Mouse (Mus musculus) activated CD4-positive, CD25-positive, alpha-beta regulatory T cell, adult 4 months (primary cell): ENCODE measurements around the gene Tgfa. TPM values are rescaled to one million over a fixed set of nuclear protein-coding genes. Genes with fewer than 3 reads are reported as not detected.

Source experiments
- ATAC-seq: one replicate; pipeline ENCODE4 v1.8.0; 2017
- polyA plus RNA-seq, 2 experiments: library from polyadenylated mRNA; unstranded; fragments of 100-300 nt; shearing (Covaris generic); gene quantifications; one replicate each; pipeline ENCODE4 v1.2.1; 2017

The Tgfa gene
- polyA plus RNA-seq, 2 experiments from 2014 or later: not detected

- no peak for ATAC-seq
Observed at GRCm38 (mm10) chr6:86188741-86189480, 6.1 kb upstream of the Tgfa start.

GRCm38 (mm10) chr6:86190622-86191021, 4.4 kb upstream of the Tgfa start:
- no peak for ATAC-seq

- no peak for ATAC-seq
Observed at GRCm38 (mm10) chr6:86192978-86193377, 2.0 kb upstream of the Tgfa start.

DNA sequence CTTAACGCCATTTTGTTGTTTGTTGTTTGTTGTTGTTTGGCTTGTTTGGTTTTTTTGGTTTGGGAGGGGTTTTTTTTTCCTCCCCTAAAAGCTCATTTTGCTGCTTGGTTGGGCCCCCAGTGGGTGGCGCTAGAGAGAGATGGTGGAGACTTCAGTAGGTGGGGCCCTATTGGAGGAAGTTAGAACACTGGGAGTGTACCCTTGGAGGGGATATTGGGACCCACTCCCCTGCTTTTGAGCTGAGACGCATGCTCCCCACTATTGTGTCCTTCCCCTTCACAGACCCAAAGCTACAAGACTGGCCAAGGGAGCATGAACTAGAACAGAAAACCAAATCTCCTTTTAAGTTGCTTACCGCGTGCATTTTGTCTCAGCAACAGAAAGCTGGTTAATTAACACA, 1.1 kb upstream of the Tgfa start:
- no peak for ATAC-seq

- ATAC-seq: no peak
Observed at GRCm38 (mm10) chr6:86196034-86196433, 1.0 kb downstream of the Tgfa start.

DNA sequence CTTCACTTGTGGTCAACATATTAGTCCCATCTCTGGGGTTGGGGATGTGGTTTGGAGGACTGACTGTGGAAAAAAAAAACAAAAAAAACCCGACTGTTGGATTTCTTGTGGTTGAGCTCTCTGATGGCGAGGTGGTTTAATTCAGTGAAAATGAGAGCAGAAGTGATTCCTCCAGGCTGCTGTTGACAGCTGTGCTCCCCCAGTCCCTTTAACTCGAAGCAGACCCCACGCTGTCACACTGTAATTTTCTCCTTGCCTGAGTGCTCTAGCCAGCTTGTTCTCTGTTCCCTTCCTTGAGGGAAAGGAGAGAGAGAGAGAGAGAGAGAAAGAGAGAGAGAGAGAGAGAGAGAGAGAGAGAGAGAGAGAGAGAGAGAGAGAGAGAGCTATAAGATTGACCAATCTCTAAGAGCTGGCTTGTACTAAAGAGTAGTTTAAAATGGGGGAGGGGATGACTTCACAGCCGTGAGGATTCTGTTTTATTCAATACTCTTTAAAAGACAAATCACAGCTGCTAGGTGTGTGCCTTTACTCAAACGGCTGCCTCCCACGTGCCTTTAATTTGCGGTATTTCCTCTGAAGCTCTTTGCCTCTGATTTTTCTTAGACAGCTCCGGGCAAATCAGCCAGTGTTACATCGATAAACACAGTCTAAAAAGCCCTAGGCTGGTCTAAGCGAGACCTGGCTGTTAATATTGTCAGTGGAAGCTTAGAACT, 2.3 kb downstream of the Tgfa start:
- ATAC-seq: no peak

DNA sequence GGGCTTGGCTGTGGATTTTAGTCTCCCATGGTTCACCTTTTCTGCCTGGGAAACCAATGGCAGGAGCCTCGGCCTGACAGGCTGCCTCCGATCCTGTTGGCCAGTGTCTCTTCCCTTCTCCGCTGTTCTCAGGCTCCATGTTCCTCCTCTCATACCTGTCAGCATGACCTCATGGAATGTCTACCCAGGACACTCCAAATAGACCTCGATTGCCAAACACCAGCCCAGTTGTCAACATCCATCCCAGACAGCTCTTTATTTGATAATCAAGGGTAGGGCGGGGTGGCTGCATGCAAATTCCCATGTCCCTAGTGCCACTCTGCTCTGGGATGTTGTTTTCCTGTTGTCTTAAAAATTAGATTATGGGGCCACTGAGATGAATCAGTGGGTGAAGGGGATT, 5.9 kb downstream of the Tgfa start:
- no peak for ATAC-seq

DNA sequence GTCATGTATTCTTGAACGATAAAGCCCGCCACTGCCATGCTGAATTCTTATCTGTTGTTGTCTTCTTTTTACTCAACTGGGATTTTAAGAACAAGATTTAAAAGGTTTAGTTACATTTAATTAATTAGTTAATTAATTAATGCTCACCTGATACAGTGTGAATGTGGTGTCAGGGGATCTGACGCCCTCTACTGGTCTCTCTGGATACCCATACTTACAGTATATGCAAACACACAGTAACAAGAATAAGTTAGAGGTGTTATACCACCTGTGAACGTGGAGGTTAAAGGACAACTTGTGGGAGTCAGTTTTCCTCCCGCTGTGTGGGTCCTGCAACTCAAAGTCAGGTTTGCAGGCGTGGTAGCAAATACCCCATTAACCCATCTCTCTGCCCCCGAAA, 8.1 kb downstream of the Tgfa start:
- ATAC-seq: no peak

- no peak for ATAC-seq
Observed at GRCm38 (mm10) chr6:86206014-86206413, 11.0 kb downstream of the Tgfa start.

- no peak for ATAC-seq
Observed at GRCm38 (mm10) chr6:86206985-86207384, 12.0 kb downstream of the Tgfa start.

GRCm38 (mm10) chr6:86209133-86210016, 14.4 kb downstream of the Tgfa start:
- no peak for ATAC-seq

DNA sequence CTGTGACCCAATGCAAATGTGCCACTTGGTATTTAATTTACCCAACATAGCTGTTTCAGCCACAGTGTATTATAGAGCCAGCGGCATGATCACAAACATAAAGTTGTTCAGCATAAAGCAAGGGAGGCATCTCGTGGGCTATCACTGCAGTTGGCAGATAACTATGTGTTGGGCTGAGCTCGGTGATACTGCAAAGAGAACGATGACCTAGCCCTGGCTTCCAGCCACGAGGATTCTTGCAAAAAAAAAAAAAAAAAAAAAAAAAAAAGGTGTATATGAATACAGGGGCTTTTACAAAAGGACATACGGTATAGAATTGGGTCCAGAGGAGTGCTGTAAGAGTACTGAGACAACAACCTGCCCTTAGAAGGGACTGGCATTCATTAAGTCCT, 15.0 kb downstream of the Tgfa start:
- ATAC-seq: no peak

DNA sequence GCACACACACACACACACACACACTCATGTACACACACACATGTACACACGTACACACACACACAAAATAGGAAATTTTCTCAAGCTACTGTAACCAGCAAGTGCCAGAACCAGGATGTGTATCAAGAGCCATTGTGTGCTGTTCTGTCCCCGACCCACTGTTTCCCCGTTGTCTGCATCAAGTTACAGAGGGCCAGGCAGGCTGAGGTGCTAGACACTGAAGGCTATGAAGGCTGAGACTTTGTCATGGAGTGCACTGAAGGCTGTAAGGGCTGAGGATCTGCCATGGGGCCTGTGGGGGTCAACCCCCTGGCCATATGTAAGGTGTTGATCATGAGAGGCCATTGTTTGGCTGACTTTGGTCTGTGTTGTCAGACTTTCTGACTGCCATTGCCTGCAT, 15.6 kb downstream of the Tgfa start:
- ATAC-seq: no peak

DNA sequence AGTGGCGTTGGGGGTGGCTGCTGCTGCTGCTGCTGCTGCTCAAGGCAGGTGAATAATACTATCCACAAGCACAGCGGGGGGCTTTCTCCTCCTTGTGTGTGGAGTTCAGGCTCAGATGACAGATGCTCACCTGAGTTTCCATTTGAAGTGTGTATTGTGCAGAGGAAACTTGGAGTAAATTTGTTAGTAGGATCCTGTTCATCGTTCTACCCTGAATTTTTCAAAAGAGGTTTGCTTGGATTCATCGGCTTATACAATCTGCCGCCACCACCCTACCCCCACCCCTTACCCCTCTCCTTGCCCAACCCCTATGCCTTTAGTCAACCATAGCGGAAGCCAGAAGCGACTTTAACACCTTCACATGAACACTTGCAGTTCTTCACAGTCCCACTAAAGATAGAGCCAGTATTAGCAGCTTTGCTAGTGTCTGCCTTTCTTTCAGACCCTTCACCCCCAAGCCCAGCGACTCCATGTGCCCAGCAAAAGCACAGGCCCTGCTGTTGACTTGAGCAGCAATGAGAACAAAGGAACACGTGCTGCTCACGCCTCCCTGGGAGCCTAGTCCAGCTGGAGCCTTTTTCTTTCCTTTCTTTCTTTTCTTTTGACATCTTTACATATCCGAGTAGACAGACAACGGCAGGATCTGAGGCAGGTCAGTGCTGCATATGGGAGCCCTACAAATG, 16.2 kb downstream of the Tgfa start:
- ATAC-seq: no peak

DNA sequence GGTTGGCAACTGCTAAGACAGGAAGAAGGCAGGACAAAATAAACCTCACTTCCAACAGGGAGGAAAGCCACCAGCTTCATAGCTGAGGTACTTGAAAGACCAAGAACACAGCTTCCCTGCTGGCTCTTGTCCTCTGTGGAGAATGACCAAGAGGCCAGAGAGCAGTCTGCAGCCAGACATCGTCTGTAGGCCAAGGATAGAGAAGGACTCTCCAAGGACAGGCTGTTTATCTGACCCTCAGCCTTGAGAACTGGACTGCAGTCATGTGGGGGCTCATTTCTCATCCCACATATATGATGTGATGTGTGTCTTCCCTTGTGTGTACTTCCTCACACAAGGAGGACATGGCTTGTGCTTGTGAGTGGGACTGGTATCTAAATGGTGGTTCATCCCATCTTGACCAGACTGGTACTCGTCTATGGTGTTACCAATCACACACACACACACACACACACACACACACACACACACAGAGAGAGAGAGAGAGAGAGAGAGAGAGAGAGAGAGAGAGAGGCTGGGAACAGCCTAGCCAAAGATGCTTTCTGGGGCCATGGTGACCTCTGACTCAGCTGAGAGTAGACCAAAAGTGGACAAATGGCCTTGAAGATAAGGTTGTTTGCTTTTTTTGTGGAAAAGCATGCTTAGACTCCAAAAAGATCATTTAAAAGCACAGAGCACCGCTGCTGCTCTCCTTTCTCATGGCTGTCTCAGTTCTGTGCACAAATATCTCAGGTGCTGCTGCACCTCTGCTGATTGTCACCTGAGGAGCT, 18.0 kb downstream of the Tgfa start:
- no peak for ATAC-seq

GRCm38 (mm10) chr6:86218066-86218465, 23.0 kb downstream of the Tgfa start:
- ATAC-seq: no peak

DNA sequence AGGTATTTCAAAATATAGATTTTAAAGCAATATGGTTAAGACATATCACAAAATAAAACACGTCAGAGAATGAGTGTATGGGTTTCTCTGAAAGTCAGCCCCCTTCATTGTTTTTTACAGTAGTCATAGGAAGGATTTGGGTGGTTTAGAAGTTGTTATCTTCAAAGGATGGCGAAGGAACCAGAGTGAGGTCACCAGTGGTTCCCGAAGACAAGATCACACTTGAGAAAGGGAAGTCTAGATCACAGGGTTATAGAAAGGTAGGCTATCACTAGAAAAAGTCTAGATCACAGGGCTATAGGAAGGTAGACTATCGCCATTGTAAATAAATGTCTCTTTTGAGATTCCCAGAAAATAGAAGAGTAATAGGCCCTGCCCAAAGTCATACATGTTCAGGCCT, 23.7 kb downstream of the Tgfa start:
- ATAC-seq: no peak

GRCm38 (mm10) chr6:86219494-86219893, 24.5 kb downstream of the Tgfa start:
- ATAC-seq: no peak

DNA sequence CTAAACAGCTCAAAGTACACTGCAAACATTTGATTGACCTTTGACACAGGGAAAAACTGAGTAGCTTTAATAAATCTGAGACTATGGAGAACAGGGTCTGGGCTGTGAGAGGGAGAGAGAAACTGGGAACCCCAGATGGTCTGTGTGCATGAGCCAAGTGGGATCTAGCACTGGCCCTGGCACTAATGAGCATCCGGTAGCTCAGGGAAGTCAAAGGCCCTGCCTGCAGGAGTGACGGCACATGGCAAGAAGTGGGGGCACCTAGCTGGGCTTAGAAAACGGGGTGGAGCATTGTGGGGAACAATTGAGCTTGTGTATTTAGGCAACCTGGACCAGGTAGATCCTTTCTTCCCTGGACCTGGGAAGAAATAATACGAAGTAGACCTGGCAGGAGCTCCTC, 25.1 kb downstream of the Tgfa start:
- ATAC-seq: no peak

- no peak for ATAC-seq
Observed at GRCm38 (mm10) chr6:86222381-86222780, 27.4 kb downstream of the Tgfa start.

- ATAC-seq: no peak
Observed at GRCm38 (mm10) chr6:86225604-86226003, 30.6 kb downstream of the Tgfa start.

DNA sequence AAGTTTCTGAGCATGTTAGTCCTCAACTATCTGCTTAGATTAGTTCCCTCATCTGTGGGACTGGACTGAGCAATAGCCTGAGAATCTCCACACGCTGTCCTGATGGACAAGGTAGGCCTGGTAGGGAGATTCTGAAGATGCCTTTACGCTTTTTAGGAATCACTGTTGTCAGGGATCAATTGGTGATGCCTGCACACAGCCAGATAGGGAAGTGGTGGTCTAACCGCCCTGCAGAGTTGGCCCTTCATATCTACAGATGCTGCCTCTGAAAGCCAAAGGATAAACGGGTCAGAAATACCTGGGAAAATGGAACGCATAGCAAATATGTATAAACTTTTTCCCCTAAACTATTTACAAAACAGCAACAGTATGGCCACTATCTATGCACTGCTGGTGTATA, 37.3 kb downstream of the Tgfa start:
- no peak for ATAC-seq
